Mouse (Mus musculus): ENCODE measurements at regions not wholly inside any gene's neighbourhood (a gene's known extent, or its start where the extent isn't known, plus 50 kb on each side); places are given as distances from the start of the nearest gene placed in this dataset.

DNA sequence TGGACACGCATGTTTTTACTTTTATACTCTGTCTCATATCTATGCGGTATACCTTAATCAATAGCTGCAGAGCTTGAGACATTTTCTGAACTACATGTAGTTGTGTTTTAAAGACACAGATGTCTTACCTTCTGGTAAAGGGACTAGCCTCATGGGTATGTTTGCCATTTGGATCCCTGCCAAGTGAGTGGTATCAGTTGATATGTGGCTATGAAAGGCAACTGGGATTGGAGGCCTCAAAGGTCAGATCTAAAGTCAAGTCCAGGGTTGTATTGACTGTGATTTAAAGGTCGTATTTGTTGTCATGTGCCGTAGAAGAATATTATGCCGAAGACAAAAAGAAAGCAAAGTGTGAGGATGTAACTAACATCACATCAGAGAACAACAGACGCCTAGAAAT, 399.3 kb upstream of the Lcorl start:
- TF ChIP-seq CTCF (IDR thresholded peaks at IDR 0.05; ENCODE audit: low read depth, low read length) (no peak), POLR2A (IDR thresholded peaks at IDR 0.05; ENCODE audit: borderline replicate concordance, low read depth, low read length) (no peak)

Measured in bone marrow macrophage, adult 2 months (primary cell).